Mouse (Mus musculus): Measurements from ENCODE around the gene Ubash3a.

DNA sequence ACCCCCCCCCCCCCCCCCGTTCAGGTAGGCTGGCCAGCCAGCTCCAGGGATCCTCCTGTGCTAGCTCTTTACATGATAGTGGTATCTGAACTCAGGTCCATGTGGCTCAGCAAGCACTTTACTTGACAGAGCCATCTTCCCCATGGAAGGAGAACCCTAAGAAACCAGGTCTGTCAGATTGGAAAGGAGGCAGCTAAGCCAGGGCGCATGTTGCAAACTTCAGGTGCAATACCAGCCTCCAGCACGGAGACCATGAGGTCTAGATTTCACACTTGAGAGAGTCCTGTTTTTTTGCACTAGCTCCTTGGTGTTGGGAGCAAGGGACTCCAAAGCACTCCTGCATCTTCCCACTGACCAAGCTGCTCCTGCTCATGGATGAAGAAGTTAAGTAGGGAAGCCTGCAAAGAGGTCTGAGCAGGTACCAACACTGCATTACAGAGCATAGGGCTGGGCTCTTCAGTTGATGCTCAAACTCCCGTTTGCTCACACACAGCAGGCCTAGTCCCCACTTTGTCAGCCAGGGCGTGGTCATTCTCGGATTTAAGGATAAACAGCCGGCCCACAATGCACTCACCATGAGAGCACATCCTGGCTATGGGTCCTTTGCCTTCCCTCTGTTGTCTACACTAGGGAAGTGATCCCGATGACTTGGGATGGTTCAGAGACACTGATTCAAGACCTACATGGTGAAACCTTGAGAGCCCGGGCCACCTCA lies 68.7 kb downstream of the Ubash3a start:
- TF ChIP-seq CTCF (IDR thresholded peaks at IDR 0.05; ENCODE audit: low read depth, low read length) (no peak), GATA1 (IDR thresholded peaks at IDR 0.05; ENCODE audit: borderline replicate concordance, low read length) (no peak), GATA2 (IDR thresholded peaks at IDR 0.05; ENCODE audit: borderline replicate concordance, low read depth, low read length) (no peak), TAL1 (conservative IDR thresholded peaks at IDR 0.05; ENCODE audit: low read depth, low read length) (no peak)
